Mouse (Mus musculus): ENCODE results near the gene Inhbc.
"Not testable (repeated sequence)": the region's sequence is repeated elsewhere in the genome, so short reads cannot be mapped to it uniquely, and the experiment has no call there.

Inhbc gene

GRCm38 (mm10) chr10:127326828-127327227 lies 43.4 kb downstream of the Inhbc start:
- peak in 1 of 2 experiments; percentile 28 for DNase-seq (ENCODE audit: low spot score in 2 of 2)

DNA sequence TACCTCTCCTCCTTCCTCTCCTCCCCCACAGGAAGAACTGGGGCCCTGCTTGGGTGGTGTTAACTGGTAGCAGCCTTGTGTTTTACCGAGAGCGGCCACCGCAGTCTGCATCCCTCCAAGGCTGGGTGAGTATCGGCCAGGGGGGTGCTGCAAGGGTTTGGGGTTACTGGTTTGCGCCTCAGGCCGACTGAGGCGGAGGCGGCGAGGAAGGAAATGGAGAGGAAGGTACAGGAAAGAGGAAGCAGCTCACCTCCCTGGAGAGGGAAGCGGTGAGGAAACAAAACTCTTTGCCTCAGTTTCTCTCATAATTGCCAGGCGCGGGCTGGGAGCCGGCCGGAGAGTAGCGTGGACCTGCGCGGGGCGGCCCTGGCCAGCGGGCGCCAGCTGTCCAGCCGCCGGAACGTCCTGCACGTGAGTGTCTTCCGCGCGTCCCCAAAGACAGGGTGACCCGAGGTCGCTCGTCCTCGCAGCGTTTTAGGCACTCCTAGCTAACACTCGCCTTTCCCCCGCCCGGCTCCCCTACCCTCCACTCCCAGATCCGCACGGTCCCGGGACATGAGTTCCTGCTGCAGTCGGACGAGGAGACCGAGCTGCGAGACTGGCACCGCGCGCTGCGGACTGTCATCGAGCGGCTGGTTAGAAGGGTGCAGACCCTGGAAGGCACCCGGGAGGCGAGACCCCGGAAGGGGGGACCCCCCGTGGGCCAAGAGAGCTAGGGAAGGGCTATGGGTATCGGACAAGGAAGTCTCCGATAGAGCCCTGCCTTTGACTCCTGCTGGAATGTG lies 44.0 kb downstream of the Inhbc start:
- DNase-seq (ENCODE audit: low spot score in 2 of 2), result peak in 1 of 2 experiments; percentile 18

DNA sequence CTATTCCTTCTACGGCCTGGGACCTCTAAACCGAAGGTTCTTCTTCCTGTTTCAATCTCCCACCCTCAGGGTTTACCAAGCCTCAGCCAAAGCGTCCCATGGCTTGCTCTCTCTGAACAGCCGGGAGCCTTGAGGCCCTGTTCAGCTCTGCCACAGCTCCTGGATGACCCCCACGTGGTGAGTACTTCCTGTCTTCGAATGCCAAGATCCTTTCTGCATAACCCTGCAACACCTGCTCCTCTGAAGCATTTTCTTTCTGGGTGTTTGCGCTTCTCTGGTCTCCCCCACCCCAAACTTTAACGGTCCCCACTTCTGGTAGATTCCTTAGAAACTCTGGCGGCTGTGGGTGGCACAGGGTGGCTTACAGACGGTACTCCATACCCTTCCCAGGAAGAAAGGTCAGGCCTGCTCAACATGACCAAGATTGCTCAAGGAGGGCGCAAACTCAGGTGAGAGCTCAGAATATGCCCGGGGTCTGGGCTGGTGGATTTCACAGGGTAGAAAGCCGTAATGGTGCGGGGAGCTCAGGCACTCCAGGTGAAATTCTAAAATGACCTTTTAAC lies 44.7 kb downstream of the Inhbc start:
- DNase-seq (ENCODE audit: low spot score in 2 of 2), result no peak

GRCm38 (mm10) chr10:127324495-127324894 lies 45.7 kb downstream of the Inhbc start:
- peak in 1 of 2 experiments; percentile 25 for DNase-seq (ENCODE audit: low spot score in 2 of 2)

GRCm38 (mm10) chr10:127323131-127323855 lies 46.9 kb downstream of the Inhbc start:
- DNase-seq (ENCODE audit: low spot score in 2 of 2), result no peak

GRCm38 (mm10) chr10:127322669-127323068 lies 47.6 kb downstream of the Inhbc start:
- DNase-seq (ENCODE audit: low spot score in 2 of 2), result no peak

DNA sequence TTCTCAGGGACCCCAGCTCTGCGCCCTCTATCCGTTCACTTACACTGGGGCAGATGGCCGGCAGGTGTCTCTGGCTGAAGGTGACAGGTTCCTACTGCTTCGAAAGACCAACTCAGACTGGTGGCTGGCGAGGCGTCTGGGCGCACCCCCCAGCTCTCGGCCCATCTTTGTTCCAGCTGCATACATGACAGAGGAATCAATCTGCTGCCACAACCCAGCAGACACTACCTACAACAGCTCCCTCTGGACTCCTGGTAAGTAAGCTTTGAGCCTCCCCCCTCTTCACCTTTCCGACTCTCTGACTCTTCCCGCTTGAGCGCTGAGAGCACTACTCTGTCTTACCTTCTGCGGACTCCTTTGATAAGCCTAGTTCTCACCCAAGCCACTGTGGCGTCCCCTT lies 48.1 kb downstream of the Inhbc start:
- no peak for DNase-seq (ENCODE audit: low spot score in 2 of 2)

DNA sequence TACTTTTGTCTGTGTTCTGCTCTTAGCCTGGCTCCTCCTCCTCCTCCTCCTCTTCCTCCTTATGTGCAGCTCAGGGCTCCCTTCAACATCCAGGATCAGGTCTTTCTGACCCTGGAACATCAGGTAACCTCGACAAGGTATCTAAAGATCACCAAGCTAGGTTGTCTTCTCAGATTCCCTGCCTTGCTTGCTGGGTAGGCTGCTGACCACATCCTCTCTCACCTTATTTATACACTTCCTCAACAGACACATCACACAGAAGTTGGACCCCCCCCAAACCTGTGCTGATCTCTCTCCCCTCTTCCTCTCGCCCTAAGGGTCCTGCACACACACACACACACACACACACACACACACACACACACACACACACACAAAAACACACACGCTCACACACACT lies 48.6 kb downstream of the Inhbc start, which contains the start of gene Arhgap9:
TSS of gene Arhgap9 (plus strand) at position 344 of the 400 bp plus-strand sequence.
- no peak for DNase-seq (ENCODE audit: low spot score in 2 of 2)

GRCm38 (mm10) chr10:127319969-127320368 lies 50.3 kb downstream of the Inhbc start:
- no peak for DNase-seq (ENCODE audit: low spot score in 2 of 2)

DNA sequence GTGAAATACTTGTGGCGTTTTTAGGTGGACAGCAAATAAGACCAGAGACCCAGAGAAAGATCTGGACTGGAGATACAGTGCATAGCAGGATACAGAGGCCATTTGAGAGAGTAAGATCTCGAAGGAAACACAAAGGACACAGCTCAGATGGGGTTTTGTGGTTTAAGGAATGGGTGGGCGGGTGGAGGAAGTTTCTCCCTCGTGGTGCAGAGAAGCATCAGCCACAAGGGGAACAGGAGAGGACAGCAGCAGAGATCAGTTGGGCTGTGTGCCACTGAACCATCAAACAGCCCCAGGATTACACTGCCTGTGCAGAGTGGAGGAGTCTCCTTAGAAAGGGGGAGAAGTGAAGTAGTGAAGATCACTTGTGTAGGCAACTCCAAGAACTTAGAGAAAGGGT lies 52.2 kb downstream of the Inhbc start:
- no peak for DNase-seq (ENCODE audit: low spot score in 2 of 2)

DNA sequence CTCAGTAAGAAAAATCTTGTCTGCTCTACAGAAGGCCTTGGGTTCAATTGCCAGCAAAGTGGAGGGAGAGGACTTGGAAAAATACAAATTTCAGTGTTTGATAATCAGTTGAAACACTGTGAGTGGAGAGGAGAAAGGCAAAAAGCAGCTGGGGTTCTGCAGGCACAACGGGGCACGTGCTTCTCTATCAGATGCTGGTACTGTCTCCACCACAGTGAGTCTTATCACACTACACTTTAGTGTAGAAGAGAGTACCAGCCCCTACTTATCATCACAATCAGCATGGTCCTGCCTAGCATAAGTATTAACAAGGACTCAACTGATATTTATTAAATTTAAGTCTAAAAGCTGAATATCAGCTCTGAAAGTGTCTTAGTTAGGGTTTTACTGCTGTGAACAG lies 53.0 kb downstream of the Inhbc start:
- DNase-seq (ENCODE audit: low spot score in 2 of 2), result no peak

GRCm38 (mm10) chr10:127314950-127315349 lies 55.3 kb downstream of the Inhbc start:
- not testable (repeated sequence) for DNase-seq (ENCODE audit: low spot score in 2 of 2)

- DNase-seq (ENCODE audit: low spot score in 2 of 2), result not testable (repeated sequence)
Measured at GRCm38 (mm10) chr10:127313516-127313915, 56.7 kb downstream of the Inhbc start.

GRCm38 (mm10) chr10:127312858-127313257 lies 57.4 kb downstream of the Inhbc start:
- no peak for DNase-seq (ENCODE audit: low spot score in 2 of 2)

GRCm38 (mm10) chr10:127312356-127312676 lies 57.9 kb downstream of the Inhbc start:
- peak; percentile 80 to 88 for DNase-seq (ENCODE audit: low spot score in 2 of 2)

GRCm38 (mm10) chr10:127311476-127312355 lies 58.5 kb downstream of the Inhbc start, which contains the start of gene Mars:
TSS of gene Mars (minus strand) at chr10:127311786.
- peak; percentile 97 for DNase-seq (ENCODE audit: low spot score in 2 of 2)

- DNase-seq (ENCODE audit: low spot score in 2 of 2), result no peak
Measured at GRCm38 (mm10) chr10:127310523-127311475, 59.4 kb downstream of the Inhbc start.

GRCm38 (mm10) chr10:127309167-127309566 lies 61.1 kb downstream of the Inhbc start:
- DNase-seq (ENCODE audit: low spot score in 2 of 2), result not testable (repeated sequence)

Measured in heart, adult 9 months (tissue).